24 mouse cellular contexts compared by ENCODE assay signal in genomic region chr9:106442680-106443079, GRCm38 (mm10). TPM values are rescaled to one million over a fixed set of nuclear protein-coding genes. Genes with fewer than 3 reads are reported as not detected.
DNase-seq lines count a peak whose midpoint lies in the region; ATAC-seq and TF ChIP-seq lines count a peak whose summit lies in the region.
"Had no signal": no experiment of that assay in that cellular context is flagged by ENCODE, and none has a peak within 500 bp of the region (broad histone marks: within the 10 kb centered on the region; RNA-seq: fewer than 3 reads in every experiment).

No protein-coding gene starts in this region.

- peak; percentile 38 for DNase-seq in forebrain, embryonic 11.5 days (ENCODE audit: low spot score)
- DNase-seq in kidney, adult 2 months: no peak
- no peak for DNase-seq in liver, postnatal 0 days
- no peak for DNase-seq in stomach, postnatal 0 days (ENCODE audit: low spot score)
- DNase-seq in adrenal gland, adult 8-10 months: no peak
- DNase-seq: adrenal gland, postnatal 14 days; cerebellum, adult 11 months; cerebellum, postnatal 10 days; gastrocnemius, postnatal 25 days; heart, postnatal 10 days; kidney, postnatal 10 days; lung, postnatal 36 days; retina, postnatal 1 day; right cerebral cortex, postnatal 4 days had no signal

- TF ChIP-seq POLR2A in kidney, adult 2 months (IDR thresholded peaks at IDR 0.05; ENCODE audit: low read depth, low read length): no peak

- no peak overlapping the region for H3K9ac ChIP-seq in forebrain, embryonic 11.5 days (ENCODE audit: low read length)
- H3K9ac ChIP-seq in forebrain, embryonic 15.5 days (replicated peaks): no peak overlapping the region
- H3K9ac ChIP-seq in kidney, embryonic 14.5 days (ENCODE audit: low read depth, low read length): no peak overlapping the region
- H3K9ac ChIP-seq in liver, postnatal 0 days (replicated peaks): no peak overlapping the region
- H3K9ac ChIP-seq in liver, embryonic 12.5 days: no peak overlapping the region
- no peak overlapping the region for H3K9ac ChIP-seq in stomach, postnatal 0 days (ENCODE audit: low read length)
- H3K9ac ChIP-seq: hindbrain, embryonic 12.5 days had no signal

- TF ChIP-seq CTCF in kidney, adult 2 months (conservative IDR thresholded peaks at IDR 0.05; ENCODE audit: insufficient read depth, insufficient read length, low read depth, low read length): 0 out of 2 replicates have a peak, but pooled peaks have one; percentile 22
- peak; percentile 43 for TF ChIP-seq CTCF in liver, postnatal 0 days (IDR thresholded peaks at IDR 0.05; ENCODE audit: low read depth)
- TF ChIP-seq CTCF in stomach, postnatal 0 days (IDR thresholded peaks at IDR 0.05; ENCODE audit: low read depth): peak; percentile 57

- no peak overlapping the region for H3K4me3 ChIP-seq in forebrain, embryonic 11.5 days (ENCODE audit: low read depth, low read length)
- H3K4me3 ChIP-seq in forebrain, embryonic 15.5 days: no peak overlapping the region
- no peak overlapping the region for H3K4me3 ChIP-seq in kidney, adult 2 months (ENCODE audit: insufficient read depth, low read depth, low read length)
- H3K4me3 ChIP-seq in kidney, embryonic 14.5 days (ENCODE audit: low read length): no peak overlapping the region
- H3K4me3 ChIP-seq in liver, postnatal 0 days (ENCODE audit: low read depth, low read length): no peak overlapping the region
- no peak overlapping the region for H3K4me3 ChIP-seq in liver, embryonic 12.5 days
- no peak overlapping the region for H3K4me3 ChIP-seq in stomach, postnatal 0 days (ENCODE audit: low read depth, low read length)
- H3K4me3 ChIP-seq: heart, embryonic 10.5 days; hindbrain, embryonic 12.5 days; midbrain, embryonic 10.5 days had no signal

- no peak for ATAC-seq in forebrain, embryonic 11.5 days (replicated peaks; ENCODE audit: low FRiP score)
- ATAC-seq in forebrain, embryonic 15.5 days (replicated peaks): no peak
- ATAC-seq in kidney, embryonic 14.5 days (ENCODE audit: low FRiP score, low TSS enrichment): no peak
- ATAC-seq in liver, postnatal 0 days: no peak
- no peak for ATAC-seq in liver, embryonic 12.5 days
- no peak for ATAC-seq in stomach, postnatal 0 days (ENCODE audit: low FRiP score, low TSS enrichment)
- ATAC-seq: activated CD4-positive, CD25-positive, alpha-beta regulatory T cell, adult 4 months; inflammation-experienced regulatory T-cells, adult 6 months had no signal

- H3K4me2 ChIP-seq in forebrain, embryonic 11.5 days (ENCODE audit: low read depth, low read length, severe bottlenecking): no peak overlapping the region
- H3K4me2 ChIP-seq in forebrain, embryonic 15.5 days (replicated peaks): no peak overlapping the region
- H3K4me2 ChIP-seq in kidney, embryonic 14.5 days (replicated peaks; ENCODE audit: low read depth, low read length): no peak overlapping the region
- no peak overlapping the region for H3K4me2 ChIP-seq in liver, postnatal 0 days (ENCODE audit: low read depth, low read length)
- H3K4me2 ChIP-seq in liver, embryonic 12.5 days: no peak overlapping the region
- no peak overlapping the region for H3K4me2 ChIP-seq in stomach, postnatal 0 days (replicated peaks; ENCODE audit: low read depth)
- H3K4me2 ChIP-seq: hindbrain, embryonic 12.5 days had no signal

- no peak overlapping the region for H3K27ac ChIP-seq in forebrain, embryonic 11.5 days (ENCODE audit: low read depth, low read length)
- H3K27ac ChIP-seq in forebrain, embryonic 15.5 days (replicated peaks): no peak overlapping the region
- no peak overlapping the region for H3K27ac ChIP-seq in kidney, adult 2 months (ENCODE audit: insufficient read depth, low read depth, low read length)
- H3K27ac ChIP-seq in kidney, embryonic 14.5 days (ENCODE audit: low read depth, low read length): no peak overlapping the region
- H3K27ac ChIP-seq in liver, postnatal 0 days (ENCODE audit: low read depth): no peak overlapping the region
- H3K27ac ChIP-seq in liver, embryonic 12.5 days: no peak overlapping the region
- no peak overlapping the region for H3K27ac ChIP-seq in stomach, postnatal 0 days (replicated peaks)
- H3K27ac ChIP-seq: heart, embryonic 10.5 days; hindbrain, embryonic 12.5 days; midbrain, embryonic 10.5 days had no signal

- 72% methylated on average over 5 of the region's 5 CpGs for WGBS in forebrain, embryonic 11.5 days
- WGBS in forebrain, embryonic 15.5 days: 79% methylated on average over 5 of the region's 5 CpGs
- WGBS in kidney, adult 2 months: 84% methylated on average over 5 of the region's 5 CpGs
- WGBS in kidney, embryonic 14.5 days: 79% methylated on average over 5 of the region's 5 CpGs
- 81% methylated on average over 5 of the region's 5 CpGs for WGBS in liver, postnatal 0 days (ENCODE audit: insufficient replicate concordance)
- 74% methylated on average over 5 of the region's 5 CpGs for WGBS in liver, embryonic 12.5 days (ENCODE audit: insufficient replicate concordance)
- 78% methylated on average over 5 of the region's 5 CpGs for WGBS in stomach, postnatal 0 days

- H3K36me3 ChIP-seq in forebrain, embryonic 11.5 days (ENCODE audit: control insufficient read depth, insufficient read depth, low read length): no peaks in the 10 kb centered on the region
- no peaks in the 10 kb centered on the region for H3K36me3 ChIP-seq in forebrain, embryonic 15.5 days
- H3K36me3 ChIP-seq in kidney, adult 2 months (ENCODE audit: control insufficient read depth, insufficient read depth, low read length): no peaks in the 10 kb centered on the region
- no peaks in the 10 kb centered on the region for H3K36me3 ChIP-seq in kidney, embryonic 14.5 days (ENCODE audit: control insufficient read depth, insufficient read depth, low read length)
- H3K36me3 ChIP-seq in liver, postnatal 0 days (replicated peaks; ENCODE audit: insufficient read depth, low read length): no peaks in the 10 kb centered on the region
- H3K36me3 ChIP-seq in liver, embryonic 12.5 days: 0 out of 2 replicates have a peak, but pooled peaks cover 9% of the 10 kb centered on the region
- no peaks in the 10 kb centered on the region for H3K36me3 ChIP-seq in stomach, postnatal 0 days (ENCODE audit: control insufficient read depth, insufficient read depth, low read length)
- H3K36me3 ChIP-seq: heart, embryonic 10.5 days; hindbrain, embryonic 12.5 days had no signal

- no peak for TF ChIP-seq EP300 in liver, postnatal 0 days (IDR thresholded peaks at IDR 0.05; ENCODE audit: low read depth)
- TF ChIP-seq EP300 in stomach, postnatal 0 days (optimal IDR thresholded peaks at IDR 0.05): no peak

- H3K4me1 ChIP-seq in forebrain, embryonic 11.5 days (replicated peaks; ENCODE audit: control insufficient read depth, insufficient read depth, low read length): peaks cover 6% of the 10 kb centered on the region; the same call in 1 of the 2 replicates
- H3K4me1 ChIP-seq in forebrain, embryonic 15.5 days: peaks cover 27% of the 10 kb centered on the region
- H3K4me1 ChIP-seq in kidney, adult 2 months (ENCODE audit: control insufficient read depth, insufficient read depth, low read length): peaks cover 18% of the 10 kb centered on the region; the same call in 1 of the 2 replicates
- peaks cover 25% of the 10 kb centered on the region for H3K4me1 ChIP-seq in kidney, embryonic 14.5 days (ENCODE audit: control insufficient read depth, insufficient read depth, low read length)
- H3K4me1 ChIP-seq in liver, postnatal 0 days (ENCODE audit: insufficient read depth): peaks cover 30% of the 10 kb centered on the region
- H3K4me1 ChIP-seq in liver, embryonic 12.5 days: peaks cover 46% of the 10 kb centered on the region
- H3K4me1 ChIP-seq in stomach, postnatal 0 days (replicated peaks; ENCODE audit: control insufficient read depth, insufficient read depth): peaks cover 3% of the 10 kb centered on the region

- no peaks in the 10 kb centered on the region for H3K9me3 ChIP-seq in forebrain, embryonic 11.5 days (ENCODE audit: control insufficient read depth, low read length)
- no peaks in the 10 kb centered on the region for H3K9me3 ChIP-seq in forebrain, embryonic 15.5 days
- no peaks in the 10 kb centered on the region for H3K9me3 ChIP-seq in kidney, embryonic 14.5 days (ENCODE audit: control insufficient read depth, low read length)
- H3K9me3 ChIP-seq in liver, postnatal 0 days (ENCODE audit: low read length): no peaks in the 10 kb centered on the region
- no peaks in the 10 kb centered on the region for H3K9me3 ChIP-seq in liver, embryonic 12.5 days (replicated peaks)
- no peaks in the 10 kb centered on the region for H3K9me3 ChIP-seq in stomach, postnatal 0 days (ENCODE audit: control insufficient read depth, low read length)
- H3K9me3 ChIP-seq: G1E; heart, embryonic 10.5 days; hindbrain, embryonic 12.5 days; midbrain, embryonic 10.5 days had no signal

- H3K27me3 ChIP-seq in forebrain, embryonic 11.5 days (ENCODE audit: control insufficient read depth, insufficient read depth, low read length): no peaks in the 10 kb centered on the region
- H3K27me3 ChIP-seq in forebrain, embryonic 15.5 days: no peaks in the 10 kb centered on the region
- no peaks in the 10 kb centered on the region for H3K27me3 ChIP-seq in kidney, adult 2 months (replicated peaks; ENCODE audit: control insufficient read depth, insufficient read depth, low read length)
- H3K27me3 ChIP-seq in kidney, embryonic 14.5 days (ENCODE audit: control insufficient read depth, insufficient read depth, low read length): no peaks in the 10 kb centered on the region
- no peaks in the 10 kb centered on the region for H3K27me3 ChIP-seq in liver, postnatal 0 days (ENCODE audit: insufficient read depth, low read length)
- no peaks in the 10 kb centered on the region for H3K27me3 ChIP-seq in liver, embryonic 12.5 days (replicated peaks)
- no peaks in the 10 kb centered on the region for H3K27me3 ChIP-seq in stomach, postnatal 0 days (ENCODE audit: control insufficient read depth, insufficient read depth, low read length)
- H3K27me3 ChIP-seq: hindbrain, embryonic 12.5 days had no signal

RNA-seq across cellular contexts. Expression of gene Acy1, which starts 4.6 kb away (rescaled TPM):
- 39.5 and 43.4 TPM in 2 replicates for polyA plus RNA-seq in forebrain, embryonic 11.5 days (2014; fragmentation: Nextera tagmentation; extraction: Ambion mirVana)
- polyA plus RNA-seq in forebrain, embryonic 15.5 days (2015; fragmentation: Nextera tagmentation; extraction: Ambion mirVana): 33.1 and 36.4 TPM in 2 replicates
- polyA plus RNA-seq in kidney, adult 2 months (2012; rRNA removed): 141 and 154 TPM in 2 replicates
- 41.1 and 44.5 TPM in 2 replicates for polyA plus RNA-seq in kidney, embryonic 14.5 days (2014; fragmentation: Nextera tagmentation; extraction: Ambion mirVana)
- polyA plus RNA-seq in liver, postnatal 0 days (2015; fragmentation: Nextera tagmentation; extraction: Ambion mirVana): 30.4 and 38.7 TPM in 2 replicates
- 34.0 and 35.2 TPM in 2 replicates for polyA plus RNA-seq in liver, embryonic 12.5 days (2016; fragmentation: Nextera tagmentation; extraction: Ambion mirVana)
- 20.7 and 23.9 TPM in 2 replicates for polyA plus RNA-seq in stomach, postnatal 0 days (2015; fragmentation: Nextera tagmentation; extraction: Ambion mirVana)
- total RNA-seq in adrenal gland, adult 8-10 months (2022): 10 to 100 TPM; 15.4 to 21.4 (median 18.2) TPM

RNA-seq across cellular contexts. Expression of gene Abhd14b, which starts 4.6 kb away (rescaled TPM):
- 4.6 and 4.7 TPM in 2 replicates for polyA plus RNA-seq in forebrain, embryonic 11.5 days (2014; fragmentation: Nextera tagmentation; extraction: Ambion mirVana)
- 5.6 and 6.9 TPM in 2 replicates for polyA plus RNA-seq in forebrain, embryonic 15.5 days (2015; fragmentation: Nextera tagmentation; extraction: Ambion mirVana)
- 470 and 526 TPM in 2 replicates for polyA plus RNA-seq in kidney, adult 2 months (2012; rRNA removed)
- 18.7 and 25.6 TPM in 2 replicates for polyA plus RNA-seq in kidney, embryonic 14.5 days (2014; fragmentation: Nextera tagmentation; extraction: Ambion mirVana)
- polyA plus RNA-seq in liver, postnatal 0 days (2015; fragmentation: Nextera tagmentation; extraction: Ambion mirVana): 41.4 and 47.9 TPM in 2 replicates
- polyA plus RNA-seq in liver, embryonic 12.5 days (2016; fragmentation: Nextera tagmentation; extraction: Ambion mirVana): 14.5 and 15.2 TPM in 2 replicates
- 39.0 and 46.0 TPM in 2 replicates for polyA plus RNA-seq in stomach, postnatal 0 days (2015; fragmentation: Nextera tagmentation; extraction: Ambion mirVana)
- total RNA-seq in adrenal gland, adult 8-10 months (2022): 10 to 100 TPM; 46.4 to 65.7 (median 49.1) TPM

RNA-seq across cellular contexts. Expression of gene Abhd14a, which starts 4.8 kb away (rescaled TPM):
- polyA plus RNA-seq in forebrain, embryonic 11.5 days (2014; fragmentation: Nextera tagmentation; extraction: Ambion mirVana): 38.3 and 41.0 TPM in 2 replicates
- polyA plus RNA-seq in forebrain, embryonic 15.5 days (2015; fragmentation: Nextera tagmentation; extraction: Ambion mirVana): 64.8 and 68.5 TPM in 2 replicates
- 137 and 146 TPM in 2 replicates for polyA plus RNA-seq in kidney, adult 2 months (2012; rRNA removed)
- 50.2 and 58.8 TPM in 2 replicates for polyA plus RNA-seq in kidney, embryonic 14.5 days (2014; fragmentation: Nextera tagmentation; extraction: Ambion mirVana)
- polyA plus RNA-seq in liver, postnatal 0 days (2015; fragmentation: Nextera tagmentation; extraction: Ambion mirVana): 15.8 and 16.2 TPM in 2 replicates
- 29.1 and 31.6 TPM in 2 replicates for polyA plus RNA-seq in liver, embryonic 12.5 days (2016; fragmentation: Nextera tagmentation; extraction: Ambion mirVana)
- 23.1 and 23.2 TPM in 2 replicates for polyA plus RNA-seq in stomach, postnatal 0 days (2015; fragmentation: Nextera tagmentation; extraction: Ambion mirVana)
- 10 to 100 TPM; 24.8 to 32.3 (median 26.4) TPM for total RNA-seq in adrenal gland, adult 8-10 months (2022)
- total RNA-seq: monocyte, adult 5-6 weeks had no signal

RNA-seq across cellular contexts. Expression of gene Pcbp4, which starts 10.4 kb away (rescaled TPM):
- polyA plus RNA-seq in forebrain, embryonic 11.5 days (2014; fragmentation: Nextera tagmentation; extraction: Ambion mirVana): 300 and 309 TPM in 2 replicates
- 251 and 266 TPM in 2 replicates for polyA plus RNA-seq in forebrain, embryonic 15.5 days (2015; fragmentation: Nextera tagmentation; extraction: Ambion mirVana)
- polyA plus RNA-seq in kidney, adult 2 months (2012; rRNA removed): 90.3 and 115 TPM in 2 replicates
- polyA plus RNA-seq in kidney, embryonic 14.5 days (2014; fragmentation: Nextera tagmentation; extraction: Ambion mirVana): 129 and 147 TPM in 2 replicates
- polyA plus RNA-seq in liver, postnatal 0 days (2015; fragmentation: Nextera tagmentation; extraction: Ambion mirVana): 4.9 and 6.1 TPM in 2 replicates
- polyA plus RNA-seq in liver, embryonic 12.5 days (2016; fragmentation: Nextera tagmentation; extraction: Ambion mirVana): 27.3 and 30.9 TPM in 2 replicates
- polyA plus RNA-seq in stomach, postnatal 0 days (2015; fragmentation: Nextera tagmentation; extraction: Ambion mirVana): 16.8 and 20.3 TPM in 2 replicates
- 10 to 100 TPM; 20.4 to 47.9 (median 34.8) TPM for total RNA-seq in adrenal gland, adult 8-10 months (2022)

RNA-seq across cellular contexts. Expression of gene Rpl29, which starts 13.4 kb away (rescaled TPM):
- 879 and 889 TPM in 2 replicates for polyA plus RNA-seq in forebrain, embryonic 11.5 days (2014; fragmentation: Nextera tagmentation; extraction: Ambion mirVana)
- 615 and 643 TPM in 2 replicates for polyA plus RNA-seq in forebrain, embryonic 15.5 days (2015; fragmentation: Nextera tagmentation; extraction: Ambion mirVana)
- 452 and 521 TPM in 2 replicates for polyA plus RNA-seq in kidney, adult 2 months (2012; rRNA removed)
- polyA plus RNA-seq in kidney, embryonic 14.5 days (2014; fragmentation: Nextera tagmentation; extraction: Ambion mirVana): 1,370 and 1,590 TPM in 2 replicates
- polyA plus RNA-seq in liver, postnatal 0 days (2015; fragmentation: Nextera tagmentation; extraction: Ambion mirVana): 483 and 486 TPM in 2 replicates
- polyA plus RNA-seq in liver, embryonic 12.5 days (2016; fragmentation: Nextera tagmentation; extraction: Ambion mirVana): 870 and 914 TPM in 2 replicates
- 810 and 847 TPM in 2 replicates for polyA plus RNA-seq in stomach, postnatal 0 days (2015; fragmentation: Nextera tagmentation; extraction: Ambion mirVana)
- 100 to 1,000 TPM; 369 to 422 (median 377) TPM for total RNA-seq in adrenal gland, adult 8-10 months (2022)
